Mouse (Mus musculus): Measurements from ENCODE around the gene C2cd3. TPM values are rescaled to one million over a fixed set of nuclear protein-coding genes. Genes with fewer than 3 reads are reported as not detected.
A peak's percentile ranks its signal among the peaks of the same experiment; 100 is the strongest.

The C2cd3 gene
- total RNA-seq, 1 experiment from 2014 or later, result 14.5 TPM

GRCm38 (mm10) chr7:100493117-100493483, 121.1 kb downstream of the C2cd3 start, which contains the start of gene Ucp2:
Gene Ucp2, plus strand, starts transcription at chr7:100493337.
- peak; percentile 66 for ATAC-seq (replicated peaks; ENCODE audit: insufficient number of reproducible peaks, low FRiP score, low TSS enrichment, poor library complexity, severe bottlenecking)

- no peak for ATAC-seq (replicated peaks; ENCODE audit: insufficient number of reproducible peaks, low FRiP score, low TSS enrichment, poor library complexity, severe bottlenecking)
These were observed 121.7 kb downstream of the C2cd3 start for GRCm38 (mm10) chr7:100493484-100494414.

GRCm38 (mm10) chr7:100494415-100494831, 122.4 kb downstream of the C2cd3 start:
- no peak for ATAC-seq (replicated peaks; ENCODE audit: insufficient number of reproducible peaks, low FRiP score, low TSS enrichment, poor library complexity, severe bottlenecking)

- ATAC-seq (replicated peaks; ENCODE audit: insufficient number of reproducible peaks, low FRiP score, low TSS enrichment, poor library complexity, severe bottlenecking), result no peak
These were observed 123.0 kb downstream of the C2cd3 start for GRCm38 (mm10) chr7:100495042-100495441.

- peak; percentile 75 for ATAC-seq (replicated peaks; ENCODE audit: insufficient number of reproducible peaks, low FRiP score, low TSS enrichment, poor library complexity, severe bottlenecking)
These were observed 123.7 kb downstream of the C2cd3 start for GRCm38 (mm10) chr7:100495581-100496251.

- ATAC-seq (replicated peaks; ENCODE audit: insufficient number of reproducible peaks, low FRiP score, low TSS enrichment, poor library complexity, severe bottlenecking), result no peak
These were observed 124.3 kb downstream of the C2cd3 start for GRCm38 (mm10) chr7:100496371-100496770.

- ATAC-seq (replicated peaks; ENCODE audit: insufficient number of reproducible peaks, low FRiP score, low TSS enrichment, poor library complexity, severe bottlenecking), result no peak
These were observed 124.8 kb downstream of the C2cd3 start for GRCm38 (mm10) chr7:100496791-100497190.

- no peak for ATAC-seq (replicated peaks; ENCODE audit: insufficient number of reproducible peaks, low FRiP score, low TSS enrichment, poor library complexity, severe bottlenecking)
These were observed 125.4 kb downstream of the C2cd3 start for GRCm38 (mm10) chr7:100497402-100497801.

- no peak for ATAC-seq (replicated peaks; ENCODE audit: insufficient number of reproducible peaks, low FRiP score, low TSS enrichment, poor library complexity, severe bottlenecking)
These were observed 125.9 kb downstream of the C2cd3 start for GRCm38 (mm10) chr7:100497982-100498381.

- no peak for ATAC-seq (replicated peaks; ENCODE audit: insufficient number of reproducible peaks, low FRiP score, low TSS enrichment, poor library complexity, severe bottlenecking)
These were observed 127.4 kb downstream of the C2cd3 start for GRCm38 (mm10) chr7:100499465-100499864.

GRCm38 (mm10) chr7:100500276-100500977, 128.4 kb downstream of the C2cd3 start:
- no peak for ATAC-seq (replicated peaks; ENCODE audit: insufficient number of reproducible peaks, low FRiP score, low TSS enrichment, poor library complexity, severe bottlenecking)

- no peak for ATAC-seq (replicated peaks; ENCODE audit: insufficient number of reproducible peaks, low FRiP score, low TSS enrichment, poor library complexity, severe bottlenecking)
These were observed 129.2 kb downstream of the C2cd3 start for GRCm38 (mm10) chr7:100501027-100501843.

GRCm38 (mm10) chr7:100501844-100502373, 129.9 kb downstream of the C2cd3 start:
- no peak for ATAC-seq (replicated peaks; ENCODE audit: insufficient number of reproducible peaks, low FRiP score, low TSS enrichment, poor library complexity, severe bottlenecking)

GRCm38 (mm10) chr7:100502374-100502922, 130.4 kb downstream of the C2cd3 start:
- ATAC-seq (replicated peaks; ENCODE audit: insufficient number of reproducible peaks, low FRiP score, low TSS enrichment, poor library complexity, severe bottlenecking), result 0 out of 2 replicates have a peak, but pooled peaks have one; percentile 4

GRCm38 (mm10) chr7:100503076-100503475, 131.0 kb downstream of the C2cd3 start:
- ATAC-seq (replicated peaks; ENCODE audit: insufficient number of reproducible peaks, low FRiP score, low TSS enrichment, poor library complexity, severe bottlenecking), result peak; percentile 20

GRCm38 (mm10) chr7:100504740-100505487, 132.9 kb downstream of the C2cd3 start:
- ATAC-seq (replicated peaks; ENCODE audit: insufficient number of reproducible peaks, low FRiP score, low TSS enrichment, poor library complexity, severe bottlenecking), result no peak

- ATAC-seq (replicated peaks; ENCODE audit: insufficient number of reproducible peaks, low FRiP score, low TSS enrichment, poor library complexity, severe bottlenecking), result no peak
These were observed 134.5 kb downstream of the C2cd3 start for GRCm38 (mm10) chr7:100506494-100506893.
